Mouse (Mus musculus): Measurements from ENCODE around the gene Hsd11b2.

Hsd11b2 gene

GRCm38 (mm10) chr8:105476628-105477413 lies 41.7 kb upstream of the Hsd11b2 start:
- DNase-seq (ENCODE audit: low read depth, low spot score) = peak; percentile 28
- no peaks in the 10 kb centered on the region for H3K36me3 ChIP-seq (ENCODE audit: control insufficient read depth, insufficient read depth, low read length, poor library complexity, severe bottlenecking)
- H3K27me3 ChIP-seq (ENCODE audit: control insufficient read depth, insufficient read depth, low read length, poor library complexity, severe bottlenecking) = no peaks in the 10 kb centered on the region

- no peaks in the 10 kb centered on the region for H3K36me3 ChIP-seq (ENCODE audit: control insufficient read depth, insufficient read depth, low read length, poor library complexity, severe bottlenecking)
- no peaks in the 10 kb centered on the region for H3K27me3 ChIP-seq (ENCODE audit: control insufficient read depth, insufficient read depth, low read length, poor library complexity, severe bottlenecking)
- DNase-seq (ENCODE audit: low read depth, low spot score) = no peak
These were observed 40.8 kb upstream of the Hsd11b2 start for GRCm38 (mm10) chr8:105477792-105478191.

- Histone ChIP-seq H3K27me3 (ENCODE audit: control insufficient read depth, insufficient read depth, low read length, poor library complexity, severe bottlenecking) (no peaks in the 10 kb centered on the region), H3K36me3 (ENCODE audit: control insufficient read depth, insufficient read depth, low read length, poor library complexity, severe bottlenecking) (no peaks in the 10 kb centered on the region)
- DNase-seq (ENCODE audit: low read depth, low spot score) = no peak
These were observed 37.5 kb upstream of the Hsd11b2 start for GRCm38 (mm10) chr8:105481013-105481412.

- Histone ChIP-seq H3K27me3 (ENCODE audit: control insufficient read depth, insufficient read depth, low read length, poor library complexity, severe bottlenecking) (no peaks in the 10 kb centered on the region), H3K36me3 (ENCODE audit: control insufficient read depth, insufficient read depth, low read length, poor library complexity, severe bottlenecking) (no peaks in the 10 kb centered on the region)
- peak; percentile 52 for DNase-seq (ENCODE audit: low read depth, low spot score)
These were observed 37.1 kb upstream of the Hsd11b2 start for GRCm38 (mm10) chr8:105481453-105481852.

- DNase-seq (ENCODE audit: low read depth, low spot score) = no peak
- Histone ChIP-seq H3K36me3 (ENCODE audit: control insufficient read depth, insufficient read depth, low read length, poor library complexity, severe bottlenecking) (no peaks in the 10 kb centered on the region), H3K27me3 (ENCODE audit: control insufficient read depth, insufficient read depth, low read length, poor library complexity, severe bottlenecking) (no peaks in the 10 kb centered on the region)
These were observed 36.4 kb upstream of the Hsd11b2 start for GRCm38 (mm10) chr8:105482123-105482522.

- DNase-seq (ENCODE audit: low read depth, low spot score) = no peak
- H3K27me3 ChIP-seq (ENCODE audit: control insufficient read depth, insufficient read depth, low read length, poor library complexity, severe bottlenecking) = no peaks in the 10 kb centered on the region
- no peaks in the 10 kb centered on the region for H3K36me3 ChIP-seq (ENCODE audit: control insufficient read depth, insufficient read depth, low read length, poor library complexity, severe bottlenecking)
These were observed 35.1 kb upstream of the Hsd11b2 start for GRCm38 (mm10) chr8:105483212-105484029.

- no peaks in the 10 kb centered on the region for H3K36me3 ChIP-seq (ENCODE audit: control insufficient read depth, insufficient read depth, low read length, poor library complexity, severe bottlenecking)
- no peaks in the 10 kb centered on the region for H3K27me3 ChIP-seq (ENCODE audit: control insufficient read depth, insufficient read depth, low read length, poor library complexity, severe bottlenecking)
- DNase-seq (ENCODE audit: low read depth, low spot score) = no peak
These were observed 34.6 kb upstream of the Hsd11b2 start for GRCm38 (mm10) chr8:105484030-105484368.

GRCm38 (mm10) chr8:105484392-105484791 lies 34.2 kb upstream of the Hsd11b2 start:
- peak; percentile 50 for DNase-seq (ENCODE audit: low read depth, low spot score)
- Histone ChIP-seq H3K27me3 (ENCODE audit: control insufficient read depth, insufficient read depth, low read length, poor library complexity, severe bottlenecking) (no peaks in the 10 kb centered on the region), H3K36me3 (ENCODE audit: control insufficient read depth, insufficient read depth, low read length, poor library complexity, severe bottlenecking) (no peaks in the 10 kb centered on the region)

- no peaks in the 10 kb centered on the region for H3K27me3 ChIP-seq (ENCODE audit: control insufficient read depth, insufficient read depth, low read length, poor library complexity, severe bottlenecking)
- H3K36me3 ChIP-seq (ENCODE audit: control insufficient read depth, insufficient read depth, low read length, poor library complexity, severe bottlenecking) = no peaks in the 10 kb centered on the region
- DNase-seq (ENCODE audit: low read depth, low spot score) = no peak
These were observed 30.5 kb upstream of the Hsd11b2 start for GRCm38 (mm10) chr8:105488082-105488481.

GRCm38 (mm10) chr8:105489281-105489680 lies 29.3 kb upstream of the Hsd11b2 start:
- DNase-seq (ENCODE audit: low read depth, low spot score) = no peak
- H3K27me3 ChIP-seq (ENCODE audit: control insufficient read depth, insufficient read depth, low read length, poor library complexity, severe bottlenecking) = no peaks in the 10 kb centered on the region
- H3K36me3 ChIP-seq (ENCODE audit: control insufficient read depth, insufficient read depth, low read length, poor library complexity, severe bottlenecking) = no peaks in the 10 kb centered on the region

- no peaks in the 10 kb centered on the region for H3K27me3 ChIP-seq (ENCODE audit: control insufficient read depth, insufficient read depth, low read length, poor library complexity, severe bottlenecking)
- no peaks in the 10 kb centered on the region for H3K36me3 ChIP-seq (ENCODE audit: control insufficient read depth, insufficient read depth, low read length, poor library complexity, severe bottlenecking)
- no peak for DNase-seq (ENCODE audit: low read depth, low spot score)
These were observed 25.1 kb upstream of the Hsd11b2 start for GRCm38 (mm10) chr8:105493495-105493894.

- Histone ChIP-seq H3K27me3 (ENCODE audit: control insufficient read depth, insufficient read depth, low read length, poor library complexity, severe bottlenecking) (no peaks in the 10 kb centered on the region), H3K36me3 (ENCODE audit: control insufficient read depth, insufficient read depth, low read length, poor library complexity, severe bottlenecking) (no peaks in the 10 kb centered on the region)
- no peak for DNase-seq (ENCODE audit: low read depth, low spot score)
These were observed 24.0 kb upstream of the Hsd11b2 start for GRCm38 (mm10) chr8:105494566-105494965.

GRCm38 (mm10) chr8:105495350-105496302 lies 22.9 kb upstream of the Hsd11b2 start:
- no peaks in the 10 kb centered on the region for H3K36me3 ChIP-seq (ENCODE audit: control insufficient read depth, insufficient read depth, low read length, poor library complexity, severe bottlenecking)
- no peak for DNase-seq (ENCODE audit: low read depth, low spot score)

GRCm38 (mm10) chr8:105496439-105497180 lies 21.9 kb upstream of the Hsd11b2 start, which contains the start of gene Zdhhc1:
Gene Zdhhc1, minus strand, starts transcription at chr8:105496902.
- H3K36me3 ChIP-seq (ENCODE audit: control insufficient read depth, insufficient read depth, low read length, poor library complexity, severe bottlenecking) = no peaks in the 10 kb centered on the region
- no peaks in the 10 kb centered on the region for H3K27me3 ChIP-seq (ENCODE audit: control insufficient read depth, insufficient read depth, low read length, poor library complexity, severe bottlenecking)
- DNase-seq (ENCODE audit: low read depth, low spot score) = peak; percentile 78

More at GRCm38 (mm10) chr8:105495350-105496302, 22.9 kb upstream of the Hsd11b2 start:
- H3K27me3 ChIP-seq (ENCODE audit: control insufficient read depth, insufficient read depth, low read length, poor library complexity, severe bottlenecking) = no peaks in the 10 kb centered on the region
